Mouse (Mus musculus) neural tube, embryonic 15.5 days (tissue): Measurements from ENCODE around the gene 6030408B16Rik. TPM values are rescaled to one million over a fixed set of nuclear protein-coding genes. Genes with fewer than 3 reads are reported as not detected.

ENCODE experiments used
- ATAC-seq: fragments of 200-750 bp; cut with Nextera tagmentation; 2 replicates; pipeline ENCODE4 v1.8.0; 2017; ENCODE audit warnings: mild to moderate bottlenecking, moderate TSS enrichment, moderate library complexity; ENCODE audit not compliant: low FRiP score
- H3K27ac ChIP-seq: fragments of 300-500 bp; sonication (generic); replicated peaks from 2 replicates; pipeline ENCODE4 v1.5.1; 2015; ENCODE audit warnings: mild to moderate bottlenecking, inconsistent platforms
- H3K27me3 ChIP-seq: fragments of 300-500 bp; sonication (generic); replicated peaks from 2 replicates; pipeline ENCODE4 v1.6.1; 2015; ENCODE audit warnings: inconsistent platforms
- H3K36me3 ChIP-seq: fragments of 300-500 bp; sonication (generic); 2 replicates; pipeline ENCODE4 v1.6.1; 2015; ENCODE audit warnings: inconsistent platforms
- H3K4me1 ChIP-seq: fragments of 300-500 bp; sonication (generic); 2 replicates; pipeline ENCODE4 v1.6.1; 2015; ENCODE audit warnings: inconsistent platforms
- H3K4me2 ChIP-seq: fragments of 300-500 bp; sonication (generic); 2 replicates; pipeline ENCODE4 v1.6.1; 2015; ENCODE audit warnings: inconsistent platforms, mild to moderate bottlenecking, moderate library complexity
- H3K4me3 ChIP-seq: fragments of 300-500 bp; sonication (generic); replicated peaks from 2 replicates; pipeline ENCODE4 v1.5.1; 2015; ENCODE audit warnings: mild to moderate bottlenecking, inconsistent platforms
- H3K9ac ChIP-seq: fragments of 300-500 bp; sonication (generic); replicated peaks from 2 replicates; pipeline ENCODE4 v1.6.1; 2015; ENCODE audit warnings: mild to moderate bottlenecking, inconsistent platforms
- H3K9me3 ChIP-seq: fragments of 300-500 bp; sonication (generic); replicated peaks from 2 replicates; pipeline ENCODE4 v1.6.1; 2016; ENCODE audit warnings: inconsistent platforms
- WGBS: fragments of 180-500 bp; shearing (Covaris S2); methylation state at CpG from one replicate; pipeline ENCODE4 v1.1.7; 2015; ENCODE audit warnings: mixed read lengths; 5-methylcytosine and 5-hydroxymethylcytosine counted together
- polyA plus RNA-seq: library from polyadenylated mRNA; unstranded; fragments of >200 nt; fragmentation: Nextera tagmentation; extraction: Ambion mirVana; gene quantifications from 2 replicates; pipeline ENCODE4 v1.2.1, GENCODE M21; 2015

Gene 6030408B16Rik
- polyA plus RNA-seq, 1 experiment from 2014 or later, result 0.44 TPM

GRCm38 (mm10) chr15:101300128-101300527, 7.1 kb downstream of the 6030408B16Rik start:
- Histone ChIP-seq H3K4me1 (peaks cover 4% of the 10 kb centered on the region; the same call in 1 of the 2 replicates), H3K27ac (no peak overlapping the region), H3K9ac (no peak overlapping the region), H3K4me3 (no peak overlapping the region), H3K9me3 (no peaks in the 10 kb centered on the region), H3K27me3 (no peaks in the 10 kb centered on the region), H3K36me3 (no peaks in the 10 kb centered on the region), H3K4me2 (no peak overlapping the region)
- 86% methylated on average over 6 of the region's 6 CpGs for WGBS
- ATAC-seq, result no peak

GRCm38 (mm10) chr15:101302201-101302600, 9.2 kb downstream of the 6030408B16Rik start:
- H3K4me2 ChIP-seq, result no peak overlapping the region
- no peak overlapping the region for H3K4me3 ChIP-seq
- H3K36me3 ChIP-seq, result no peaks in the 10 kb centered on the region
- no peak for ATAC-seq
- WGBS, result 79% methylated on average over 3 of the region's 3 CpGs
- no peaks in the 10 kb centered on the region for H3K27me3 ChIP-seq
- peaks cover 4% of the 10 kb centered on the region; the same call in 1 of the 2 replicates for H3K4me1 ChIP-seq
- no peaks in the 10 kb centered on the region for H3K9me3 ChIP-seq
- H3K9ac ChIP-seq, result no peak overlapping the region
- no peak overlapping the region for H3K27ac ChIP-seq

- H3K36me3 ChIP-seq, result no peaks in the 10 kb centered on the region
- no peak overlapping the region for H3K4me2 ChIP-seq
- H3K4me1 ChIP-seq, result no peaks in the 10 kb centered on the region
- H3K4me3 ChIP-seq, result no peak overlapping the region
- H3K9me3 ChIP-seq, result no peaks in the 10 kb centered on the region
- WGBS, result 84% methylated on average over 4 of the region's 4 CpGs
- ATAC-seq, result no peak
- H3K27ac ChIP-seq, result no peak overlapping the region
- H3K27me3 ChIP-seq, result no peaks in the 10 kb centered on the region
- H3K9ac ChIP-seq, result no peak overlapping the region
Measured at GRCm38 (mm10) chr15:101303830-101304229, 10.8 kb downstream of the 6030408B16Rik start.

GRCm38 (mm10) chr15:101306459-101306858, 13.4 kb downstream of the 6030408B16Rik start:
- no peak overlapping the region for H3K4me3 ChIP-seq
- no peak overlapping the region for H3K27ac ChIP-seq
- H3K4me1 ChIP-seq, result no peaks in the 10 kb centered on the region
- H3K9me3 ChIP-seq, result no peaks in the 10 kb centered on the region
- no peak overlapping the region for H3K4me2 ChIP-seq
- no peaks in the 10 kb centered on the region for H3K27me3 ChIP-seq
- WGBS, result 88% methylated on average over 4 of the region's 4 CpGs
- no peak for ATAC-seq
- no peak overlapping the region for H3K9ac ChIP-seq
- H3K36me3 ChIP-seq, result no peaks in the 10 kb centered on the region

- WGBS, result 72% methylated on average over 13 of the region's 13 CpGs
Measured at GRCm38 (mm10) chr15:101308440-101309348, 15.7 kb downstream of the 6030408B16Rik start.

GRCm38 (mm10) chr15:101309493-101309892, 16.5 kb downstream of the 6030408B16Rik start:
- Histone ChIP-seq H3K27ac (no peak overlapping the region), H3K4me1 (no peaks in the 10 kb centered on the region), H3K27me3 (no peaks in the 10 kb centered on the region), H3K9me3 (no peaks in the 10 kb centered on the region), H3K9ac (no peak overlapping the region), H3K36me3 (no peaks in the 10 kb centered on the region), H3K4me3 (no peak overlapping the region), H3K4me2 (no peak overlapping the region)
- WGBS, result 58% methylated on average over 5 of the region's 5 CpGs
- ATAC-seq, result no peak

More at GRCm38 (mm10) chr15:101308440-101309348, 15.7 kb downstream of the 6030408B16Rik start:
- no peak for ATAC-seq
- no peak overlapping the region for H3K4me2 ChIP-seq
- no peak overlapping the region for H3K9ac ChIP-seq
- no peaks in the 10 kb centered on the region for H3K9me3 ChIP-seq
- no peaks in the 10 kb centered on the region for H3K36me3 ChIP-seq
- H3K27ac ChIP-seq, result no peak overlapping the region
- H3K4me1 ChIP-seq, result no peaks in the 10 kb centered on the region
- no peaks in the 10 kb centered on the region for H3K27me3 ChIP-seq
- H3K4me3 ChIP-seq, result no peak overlapping the region

- Histone ChIP-seq H3K4me3 (no peak overlapping the region), H3K4me2 (no peak overlapping the region), H3K9me3 (no peaks in the 10 kb centered on the region), H3K36me3 (no peaks in the 10 kb centered on the region), H3K27ac (no peak overlapping the region), H3K4me1 (peaks cover 8% of the 10 kb centered on the region), H3K9ac (no peak overlapping the region), H3K27me3 (no peaks in the 10 kb centered on the region)
- 61% methylated on average over 13 of the region's 15 CpGs for WGBS
- no peak for ATAC-seq
Measured at GRCm38 (mm10) chr15:101311087-101311770, 18.2 kb downstream of the 6030408B16Rik start.

- H3K27ac ChIP-seq, result no peak overlapping the region
- H3K27me3 ChIP-seq, result no peaks in the 10 kb centered on the region
- ATAC-seq, result no peak
- no peaks in the 10 kb centered on the region for H3K36me3 ChIP-seq
- no peak overlapping the region for H3K4me2 ChIP-seq
- no peaks in the 10 kb centered on the region for H3K9me3 ChIP-seq
- H3K4me3 ChIP-seq, result no peak overlapping the region
- WGBS, result 82% methylated on average over 6 of the region's 6 CpGs
- H3K9ac ChIP-seq, result no peak overlapping the region
- H3K4me1 ChIP-seq, result peaks cover 10% of the 10 kb centered on the region
Measured at GRCm38 (mm10) chr15:101312006-101312405, 19.0 kb downstream of the 6030408B16Rik start.

GRCm38 (mm10) chr15:101315378-101315777, 22.4 kb downstream of the 6030408B16Rik start:
- Histone ChIP-seq H3K27ac (no peak overlapping the region), H3K9ac (no peak overlapping the region), H3K9me3 (no peaks in the 10 kb centered on the region), H3K4me2 (peak overlapping the region; percentile 49; the same call in 1 of the 2 replicates), H3K4me1 (peaks cover 10% of the 10 kb centered on the region), H3K36me3 (no peaks in the 10 kb centered on the region), H3K4me3 (no peak overlapping the region), H3K27me3 (no peaks in the 10 kb centered on the region)
- 75% methylated on average over 4 of the region's 4 CpGs for WGBS
- ATAC-seq, result 0 out of 2 replicates have a peak, but pooled peaks have one; percentile 17

GRCm38 (mm10) chr15:101315832-101316231, 22.8 kb downstream of the 6030408B16Rik start:
- no peak overlapping the region for H3K9ac ChIP-seq

GRCm38 (mm10) chr15:101316279-101316912, 23.4 kb downstream of the 6030408B16Rik start:
- Histone ChIP-seq H3K36me3 (no peaks in the 10 kb centered on the region), H3K27ac (no peak overlapping the region), H3K27me3 (no peaks in the 10 kb centered on the region), H3K9ac (no peak overlapping the region), H3K4me1 (peaks cover 10% of the 10 kb centered on the region), H3K4me3 (peak overlapping the region; percentile 23; the same call in 1 of the 2 replicates), H3K4me2 (peak overlapping the region; percentile 49), H3K9me3 (no peaks in the 10 kb centered on the region)
- ATAC-seq, result no peak; the same call in 1 of the 2 replicates
- WGBS, result 59% methylated on average over 13 of the region's 13 CpGs

More at GRCm38 (mm10) chr15:101315832-101316231, 22.8 kb downstream of the 6030408B16Rik start:
- H3K9me3 ChIP-seq, result no peaks in the 10 kb centered on the region
- no peak overlapping the region for H3K27ac ChIP-seq
- H3K36me3 ChIP-seq, result no peaks in the 10 kb centered on the region
- no peaks in the 10 kb centered on the region for H3K27me3 ChIP-seq
- peak overlapping the region; percentile 49 for H3K4me2 ChIP-seq
- H3K4me3 ChIP-seq, result peak overlapping the region; percentile 23
- 2% methylated on average over 11 of the region's 11 CpGs for WGBS
- peak; percentile 63 for ATAC-seq
- peaks cover 10% of the 10 kb centered on the region for H3K4me1 ChIP-seq
